Mouse (Mus musculus) left cerebral cortex, postnatal 14 days (tissue): ENCODE results near the gene Hsd11b2. TPM values are rescaled to one million over a fixed set of nuclear protein-coding genes. Genes with fewer than 3 reads are reported as not detected.
"Not testable (repeated sequence)": the region's sequence is repeated elsewhere in the genome, so short reads cannot be mapped to it uniquely, and the experiment has no call there.

Experiments used
- DNase-seq, 2 experiments: peaks; one replicate each; pipeline ENCODE4 v3.0.0; 2021 to 2022; ENCODE audit warnings: low spot score in 2 of 2, mixed read lengths in 1 of 2
- intact Hi-C: fragments of 180-260 bp; cut with DNase I; formaldehyde crosslinking; loops from one replicate; pipeline ENCODE4 v1.15.1; 2025
- total RNA-seq, 2 experiments: library from RNA; stranded (reverse); gene quantifications; 2 replicates each; pipeline ENCODE4 v1.2.3; 2021

The Hsd11b2 gene
- total RNA-seq, 2 experiments from 2014 or later, result not detected

GRCm38 (mm10) chr8:105546384-105547350, 28.1 kb downstream of the Hsd11b2 start:
- DNase-seq, result no peak
- intact Hi-C loops, result no loop called here

GRCm38 (mm10) chr8:105549506-105549905, 31.0 kb downstream of the Hsd11b2 start:
- intact Hi-C loops, result no loop called here
- no peak for DNase-seq

- DNase-seq, result no peak
- intact Hi-C loops, result loop anchor here (5.0 kb wide), 1 partner anchor 33 kb away; the partner anchor contains the start of gene Hsd11b2
Measured at GRCm38 (mm10) chr8:105550083-105550482, 31.5 kb downstream of the Hsd11b2 start.

- no peak for DNase-seq
- intact Hi-C loops, result loop anchor here (5.0 kb wide), 1 partner anchor 35 kb away; the partner anchor contains the start of gene Hsd11b2
Measured at GRCm38 (mm10) chr8:105552032-105552431, 33.5 kb downstream of the Hsd11b2 start.

GRCm38 (mm10) chr8:105552824-105553223, 34.3 kb downstream of the Hsd11b2 start:
- DNase-seq, result no peak
- intact Hi-C loops, result loop anchor here (5.0 kb wide), 1 partner anchor 36 kb away; the partner anchor contains the start of gene Hsd11b2

GRCm38 (mm10) chr8:105554087-105554486, 35.5 kb downstream of the Hsd11b2 start:
- DNase-seq, result peak; percentile 72
- intact Hi-C loops, result loop anchor here (5.0 kb wide), 1 partner anchor 37 kb away; the partner anchor contains the start of gene Hsd11b2

- intact Hi-C loops, result no loop called here
Measured at GRCm38 (mm10) chr8:105555230-105555629, 36.7 kb downstream of the Hsd11b2 start.

GRCm38 (mm10) chr8:105562863-105563262, 44.3 kb downstream of the Hsd11b2 start:
- no peak for DNase-seq
- intact Hi-C loops, result no loop called here

More at GRCm38 (mm10) chr8:105555230-105555629, 36.7 kb downstream of the Hsd11b2 start:
- no peak for DNase-seq

GRCm38 (mm10) chr8:105563871-105564270, 45.3 kb downstream of the Hsd11b2 start:
- DNase-seq, result no peak
- intact Hi-C loops, result no loop called here

DNA sequence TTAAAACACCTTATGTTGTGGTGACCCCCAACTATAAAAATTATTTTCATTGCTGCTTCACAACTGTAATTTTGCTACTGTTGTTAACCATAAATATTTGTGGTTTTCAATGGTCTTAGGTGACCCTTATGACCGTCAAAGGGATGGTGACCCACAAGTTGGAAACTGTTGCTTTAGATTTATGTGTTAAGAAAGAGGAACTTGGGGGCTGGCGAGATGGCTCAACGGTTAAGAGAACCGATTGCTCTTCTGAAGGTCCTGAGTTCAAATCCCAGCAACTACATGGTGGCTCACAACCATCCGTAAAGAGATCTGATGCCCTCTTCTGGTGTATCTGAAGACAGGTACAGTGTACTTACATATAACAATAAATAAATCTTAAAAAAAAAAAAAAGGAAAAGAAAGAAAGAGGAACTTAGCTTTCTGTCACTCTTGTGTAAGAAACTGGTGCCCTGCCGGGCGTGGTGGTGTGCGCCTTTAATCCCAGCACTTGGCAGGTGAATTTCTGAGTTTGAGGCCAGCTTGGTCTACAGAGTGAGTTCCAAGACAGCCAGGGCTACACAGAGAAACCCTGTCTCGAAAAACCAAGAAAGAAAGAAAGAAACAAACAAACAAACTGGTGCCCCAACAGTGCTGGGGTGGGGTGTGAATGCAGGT, 46.1 kb downstream of the Hsd11b2 start:
- DNase-seq, intact Hi-C loops: not testable (repeated sequence)

- peak in 1 of 2 experiments; percentile 42 for DNase-seq
- intact Hi-C loops, result no loop called here
Measured at GRCm38 (mm10) chr8:105565401-105565881, 46.9 kb downstream of the Hsd11b2 start.

DNA sequence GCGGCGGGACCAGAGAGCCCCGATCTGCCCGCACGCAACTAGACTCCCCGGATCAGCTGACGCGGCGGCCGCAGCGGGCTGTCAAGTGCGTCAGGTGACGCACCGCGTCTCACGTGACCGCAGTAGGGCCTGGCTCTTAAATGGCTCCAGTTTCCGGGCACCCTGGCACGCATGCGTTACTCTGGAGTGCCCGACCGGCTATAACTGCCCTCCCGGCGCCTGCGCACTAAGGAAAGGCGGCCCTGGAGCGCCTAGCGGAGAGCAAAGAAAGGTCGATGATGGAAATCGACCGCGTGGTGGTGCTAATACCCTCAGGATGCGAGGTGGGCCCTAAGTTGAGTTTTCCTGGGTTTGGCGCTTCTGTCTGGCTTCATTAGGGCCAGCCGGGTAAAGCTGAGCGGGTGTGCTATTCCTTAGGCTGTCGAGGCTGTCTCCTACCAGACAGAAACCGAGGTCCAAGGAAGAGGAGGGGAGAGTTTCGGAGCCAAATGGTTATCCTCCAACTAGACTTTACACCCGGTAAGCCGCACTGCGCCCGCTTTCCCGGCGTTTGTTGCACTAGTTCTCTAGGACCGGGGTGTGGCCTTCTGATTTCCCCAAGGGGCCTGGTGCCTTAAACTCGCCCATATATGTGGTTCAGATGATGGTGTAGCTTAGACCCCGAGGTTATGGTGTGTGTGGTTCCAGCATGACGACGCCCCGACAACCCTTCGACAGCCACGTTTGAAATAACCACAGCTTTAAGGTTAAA, 47.6 kb downstream of the Hsd11b2 start, which contains the start of gene Atp6v0d1:
Atp6v0d1 (minus strand) TSS at position 96 of the 751 bp plus-strand sequence.
- intact Hi-C loops, result loop anchor here (2.0 kb wide), 1 partner anchor 39 kb away; the partner anchor contains the start of gene Ripor1
- DNase-seq, result peak; percentile 100

DNA sequence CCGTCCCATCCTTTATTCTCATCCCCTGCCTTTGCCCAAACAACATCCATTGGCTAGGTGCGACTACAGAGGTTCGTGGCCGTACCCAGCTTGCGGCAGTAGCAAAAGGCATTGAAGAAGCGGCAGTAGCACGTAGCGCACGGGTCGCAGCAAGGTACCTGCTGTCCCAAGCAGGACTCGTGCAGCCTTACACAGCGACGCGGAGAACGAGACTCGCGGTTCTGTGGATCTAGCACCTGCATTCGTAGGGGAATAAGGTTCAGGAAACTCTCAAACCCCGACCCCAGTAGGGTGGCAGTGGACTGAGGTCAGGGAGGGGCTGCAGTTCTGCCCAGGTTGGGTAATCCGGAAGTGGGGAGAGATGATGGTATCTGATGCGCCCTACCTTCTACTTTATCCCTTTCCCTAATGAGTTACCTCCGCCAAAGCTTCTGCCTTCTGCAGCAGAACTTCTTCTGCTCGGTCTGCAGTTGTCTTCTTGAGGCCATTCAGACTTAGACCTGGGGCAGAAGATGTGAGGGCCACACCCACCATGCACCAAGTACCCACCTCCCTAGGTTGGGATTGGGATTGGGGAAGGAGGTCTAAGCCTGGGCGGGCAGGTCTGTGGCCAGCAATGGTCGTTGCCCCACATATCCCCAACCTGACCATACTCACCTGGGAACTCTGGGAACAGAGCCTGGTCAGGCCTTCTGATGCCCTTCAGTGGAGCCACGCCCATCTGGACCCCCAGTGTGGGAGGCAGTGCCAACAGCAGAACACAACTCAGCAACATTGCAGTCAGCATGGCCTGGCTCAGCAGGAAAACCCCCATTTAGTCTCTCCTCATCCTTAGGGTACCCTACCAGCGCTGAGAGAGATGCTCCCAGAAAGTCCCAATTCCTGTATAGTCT, 48.4 kb downstream of the Hsd11b2 start:
- intact Hi-C loops, result loop anchor here (2.0 kb wide), 1 partner anchor 38 kb away; the partner anchor contains the start of gene Ripor1
- no peak for DNase-seq

- DNase-seq, result peak in 1 of 2 experiments; percentile 22
Measured at GRCm38 (mm10) chr8:105571810-105572209, 53.3 kb downstream of the Hsd11b2 start.

GRCm38 (mm10) chr8:105573427-105573826, 54.9 kb downstream of the Hsd11b2 start:
- DNase-seq, result no peak
- intact Hi-C loops, result no loop called here

More at GRCm38 (mm10) chr8:105571810-105572209, 53.3 kb downstream of the Hsd11b2 start:
- intact Hi-C loops, result no loop called here
